Mouse (Mus musculus) liver, embryonic 11.5 days (tissue): ENCODE results near the gene Hsd3b7. TPM values are rescaled to one million over a fixed set of nuclear protein-coding genes. Genes with fewer than 3 reads are reported as not detected.

Source experiments
- ATAC-seq: fragments of 200-750 bp; cut with Nextera tagmentation; replicated peaks from 2 replicates; pipeline ENCODE4 v1.8.0; 2017; ENCODE audit warnings: moderate number of reproducible peaks, mild to moderate bottlenecking, moderate TSS enrichment, moderate library complexity; ENCODE audit not compliant: low FRiP score
- DNase-seq: peaks from one replicate; pipeline ENCODE4 v3.0.0-alpha.2; 2017; ENCODE audit warnings: low spot score
- H3K27ac ChIP-seq: fragments of 300-500 bp; sonication (generic); 2 replicates; pipeline ENCODE4 v1.5.1; 2014; ENCODE audit warnings: mild to moderate bottlenecking, low read depth, low read length, control low read depth
- H3K27me3 ChIP-seq: fragments of 300-500 bp; sonication (generic); replicated peaks from 2 replicates; pipeline ENCODE4 v1.6.1; 2014; ENCODE audit warnings: low read length, mixed read lengths; ENCODE audit not compliant: control insufficient read depth, insufficient read depth
- H3K36me3 ChIP-seq: fragments of 300-500 bp; sonication (generic); 2 replicates; pipeline ENCODE4 v1.6.1; 2014; ENCODE audit warnings: mild to moderate bottlenecking, low read length, moderate library complexity, mixed read lengths; ENCODE audit not compliant: control insufficient read depth, insufficient read depth
- H3K4me1 ChIP-seq: fragments of 300-500 bp; sonication (generic); replicated peaks from 2 replicates; pipeline ENCODE4 v1.6.1; 2014; ENCODE audit warnings: low read length, mixed read lengths; ENCODE audit not compliant: control insufficient read depth, insufficient read depth
- H3K4me2 ChIP-seq: fragments of 300-500 bp; sonication (generic); 2 replicates; pipeline ENCODE4 v1.6.1; 2014; ENCODE audit warnings: mild to moderate bottlenecking, control low read depth, moderate library complexity
- H3K4me3 ChIP-seq: fragments of 300-500 bp; sonication (generic); 2 replicates; pipeline ENCODE4 v1.5.1; 2014; ENCODE audit warnings: low read depth, low read length, control low read depth
- H3K9ac ChIP-seq: fragments of 300-500 bp; sonication (generic); 2 replicates; pipeline ENCODE4 v1.6.1; 2014; ENCODE audit warnings: low read depth, low read length, control low read depth
- H3K9me3 ChIP-seq: fragments of 300-500 bp; sonication (generic); 2 replicates; pipeline ENCODE4 v1.6.1; 2016; ENCODE audit warnings: low read length, inconsistent platforms, mixed read lengths; ENCODE audit not compliant: control insufficient read depth
- WGBS: fragments of 180-500 bp; shearing (Covaris S2); extraction: QIAGEN DNeasy Blood & Tissue Kit; methylation state at CpG from one replicate; pipeline ENCODE4 v1.1.7; 2014; 5-methylcytosine and 5-hydroxymethylcytosine counted together
- polyA plus RNA-seq: library from polyadenylated mRNA; unstranded; fragments of >200 nt; fragmentation: Nextera tagmentation; extraction: Ambion mirVana; gene quantifications from 2 replicates; pipeline ENCODE4 v1.2.1, GENCODE M21; 2014

Hsd3b7 gene
- polyA plus RNA-seq, 1 experiment from 2014 or later = 32.4 TPM

- Histone ChIP-seq H3K4me2 (no peak overlapping the region), H3K27ac (no peak overlapping the region; the same call in 1 of the 2 replicates), H3K36me3 (peaks cover 13% of the 10 kb centered on the region; the same call in 1 of the 2 replicates), H3K4me3 (no peak overlapping the region), H3K9me3 (no peaks in the 10 kb centered on the region), H3K27me3 (no peaks in the 10 kb centered on the region), H3K4me1 (peaks cover 27% of the 10 kb centered on the region), H3K9ac (no peak overlapping the region)
- ATAC-seq (no peak), DNase-seq (no peak)
- 82% methylated on average over 2 of the region's 2 CpGs for WGBS
Observed at GRCm38 (mm10) chr7:127765756-127766155, 34.6 kb upstream of the Hsd3b7 start.

- ATAC-seq (peak; percentile 89), DNase-seq (peak; percentile 67)
- 53% methylated on average over 17 of the region's 17 CpGs for WGBS
- no peaks in the 10 kb centered on the region for H3K27me3 ChIP-seq
- H3K36me3 ChIP-seq = peaks cover 13% of the 10 kb centered on the region; the same call in 1 of the 2 replicates
- peak overlapping the region; percentile 79 for H3K4me3 ChIP-seq
- H3K4me1 ChIP-seq = peaks cover 36% of the 10 kb centered on the region
- peak overlapping the region; percentile 94 for H3K4me2 ChIP-seq
- H3K9ac ChIP-seq = peak overlapping the region; percentile 69
- H3K9me3 ChIP-seq = no peaks in the 10 kb centered on the region
- peak overlapping the region; percentile 93 for H3K27ac ChIP-seq
Observed at GRCm38 (mm10) chr7:127766851-127767609, 33.4 kb upstream of the Hsd3b7 start.

- Histone ChIP-seq H3K4me1 (peaks cover 36% of the 10 kb centered on the region), H3K36me3 (peaks cover 11% of the 10 kb centered on the region; the same call in 1 of the 2 replicates), H3K27me3 (no peaks in the 10 kb centered on the region), H3K9me3 (no peaks in the 10 kb centered on the region), H3K4me3 (peak overlapping the region; percentile 79), H3K4me2 (peak overlapping the region; percentile 94), H3K9ac (peak overlapping the region; percentile 69), H3K27ac (peak overlapping the region; percentile 93)
- DNase-seq (no peak), ATAC-seq (no peak; the same call in 1 of the 2 replicates)
- WGBS = 82% methylated on average over 19 of the region's 19 CpGs
Observed at GRCm38 (mm10) chr7:127767671-127768345, 32.6 kb upstream of the Hsd3b7 start.

- DNase-seq (no peak), ATAC-seq (peak; percentile 3; the same call in 1 of the 2 replicates)
- no peaks in the 10 kb centered on the region for H3K27me3 ChIP-seq
- H3K4me1 ChIP-seq = peaks cover 36% of the 10 kb centered on the region
- H3K9ac ChIP-seq = peak overlapping the region; percentile 69
- H3K4me3 ChIP-seq = peak overlapping the region; percentile 79
- H3K9me3 ChIP-seq = no peaks in the 10 kb centered on the region
- WGBS = 53% methylated on average over 13 of the region's 13 CpGs
- H3K36me3 ChIP-seq = peaks cover 11% of the 10 kb centered on the region; the same call in 1 of the 2 replicates
- peak overlapping the region; percentile 94 for H3K4me2 ChIP-seq
- H3K27ac ChIP-seq = peak overlapping the region; percentile 93; the same call in 1 of the 2 replicates
Observed at GRCm38 (mm10) chr7:127768346-127768996, 31.9 kb upstream of the Hsd3b7 start.

- WGBS = 3% methylated on average over 15 of the region's 16 CpGs
- Histone ChIP-seq H3K9me3 (no peaks in the 10 kb centered on the region), H3K4me2 (peak overlapping the region; percentile 94), H3K36me3 (peaks cover 11% of the 10 kb centered on the region; the same call in 1 of the 2 replicates), H3K27ac (peak overlapping the region; percentile 93), H3K4me3 (peak overlapping the region; percentile 79), H3K4me1 (peaks cover 41% of the 10 kb centered on the region), H3K27me3 (no peaks in the 10 kb centered on the region), H3K9ac (peak overlapping the region; percentile 93)
- DNase-seq (peak; percentile 74), ATAC-seq (peak; percentile 19; the same call in 1 of the 2 replicates)
Observed at GRCm38 (mm10) chr7:127768997-127769593, 31.3 kb upstream of the Hsd3b7 start.

GRCm38 (mm10) chr7:127769651-127770038, 30.8 kb upstream of the Hsd3b7 start, which contains the start of gene Orai3:
Orai3 (plus strand) TSS chr7:127769815.
- DNase-seq (peak; percentile 85), ATAC-seq (peak; percentile 55)
- H3K27me3 ChIP-seq = no peaks in the 10 kb centered on the region
- peak within 1 kb of the TSS; percentile 94 for H3K4me2 ChIP-seq
- H3K4me3 ChIP-seq = peak within 1 kb of the TSS; percentile 79
- under 1% methylated on average over 24 of the region's 24 CpGs for WGBS
- peaks cover 43% of the 10 kb centered on the region for H3K4me1 ChIP-seq
- peaks cover 11% of the 10 kb centered on the region; the same call in 1 of the 2 replicates for H3K36me3 ChIP-seq
- peak within 1 kb of the TSS; percentile 93 for H3K9ac ChIP-seq
- peak within 1 kb of the TSS; percentile 93 for H3K27ac ChIP-seq
- H3K9me3 ChIP-seq = no peaks in the 10 kb centered on the region

GRCm38 (mm10) chr7:127770039-127770905, 30.1 kb upstream of the Hsd3b7 start:
- no peaks in the 10 kb centered on the region for H3K27me3 ChIP-seq
- H3K4me2 ChIP-seq = peak overlapping the region; percentile 94
- DNase-seq = no peak
- peak overlapping the region; percentile 93 for H3K9ac ChIP-seq
- peaks cover 43% of the 10 kb centered on the region for H3K4me1 ChIP-seq
- peak overlapping the region; percentile 88 for H3K27ac ChIP-seq
- peak; percentile 1; the same call in 1 of the 2 replicates for ATAC-seq
- peak overlapping the region; percentile 79 for H3K4me3 ChIP-seq
- no peaks in the 10 kb centered on the region for H3K9me3 ChIP-seq
- H3K36me3 ChIP-seq = peaks cover 5% of the 10 kb centered on the region; the same call in 1 of the 2 replicates
- WGBS = 2% methylated on average over 27 of the region's 27 CpGs
